Mouse (Mus musculus) hindbrain, embryonic 11.5 days (tissue): ENCODE results near the gene Siae. TPM values are rescaled to one million over a fixed set of nuclear protein-coding genes. Genes with fewer than 3 reads are reported as not detected.

ENCODE experiments used
- ATAC-seq: fragments of 200-750 bp; cut with Nextera tagmentation; 2 replicates; pipeline ENCODE4 v1.8.0; 2017; ENCODE audit warnings: mild to moderate bottlenecking, moderate TSS enrichment, moderate library complexity; ENCODE audit not compliant: low FRiP score
- DNase-seq: peaks from one replicate; pipeline ENCODE4 v3.0.0-alpha.2; 2015; ENCODE audit warnings: low spot score
- H3K27ac ChIP-seq: fragments of 300-500 bp; sonication (generic); 2 replicates; pipeline ENCODE4 v1.5.1; 2014; ENCODE audit warnings: mild to moderate bottlenecking, low read depth, low read length
- H3K27me3 ChIP-seq: fragments of 300-500 bp; sonication (generic); 2 replicates; pipeline ENCODE4 v1.6.1; 2014; ENCODE audit warnings: mild to moderate bottlenecking, low read length, moderate library complexity, mixed read lengths; ENCODE audit not compliant: control insufficient read depth, insufficient read depth
- H3K36me3 ChIP-seq: fragments of 300-500 bp; sonication (generic); 2 replicates; pipeline ENCODE4 v1.6.1; 2014; ENCODE audit warnings: mild to moderate bottlenecking, low read length, moderate library complexity, mixed read lengths; ENCODE audit not compliant: control insufficient read depth, insufficient read depth
- H3K4me1 ChIP-seq: fragments of 300-500 bp; sonication (generic); replicated peaks from 2 replicates; pipeline ENCODE4 v1.6.1; 2014; ENCODE audit warnings: low read length, mixed read lengths; ENCODE audit not compliant: control insufficient read depth, insufficient read depth
- H3K4me2 ChIP-seq: fragments of 300-500 bp; sonication (generic); replicated peaks from 2 replicates; pipeline ENCODE4 v1.6.1; 2014; ENCODE audit warnings: mild to moderate bottlenecking, low read depth, low read length
- H3K4me3 ChIP-seq: fragments of 300-500 bp; sonication (generic); 2 replicates; pipeline ENCODE4 v1.5.1; 2014; ENCODE audit warnings: low read depth, low read length
- H3K9ac ChIP-seq: fragments of 300-500 bp; sonication (generic); 2 replicates; pipeline ENCODE4 v1.6.1; 2014; ENCODE audit warnings: low read depth, low read length
- H3K9me3 ChIP-seq: fragments of 300-500 bp; sonication (generic); 2 replicates; pipeline ENCODE4 v1.6.1; 2016; ENCODE audit warnings: low read length; ENCODE audit not compliant: control insufficient read depth
- WGBS: fragments of 180-500 bp; shearing (Covaris S2); extraction: QIAGEN DNeasy Blood & Tissue Kit; methylation state at CpG from one replicate; pipeline ENCODE4 v1.1.7; 2014; 5-methylcytosine and 5-hydroxymethylcytosine counted together
- polyA plus RNA-seq: library from polyadenylated mRNA; unstranded; fragments of >200 nt; fragmentation: Nextera tagmentation; extraction: Ambion mirVana; gene quantifications from 2 replicates; pipeline ENCODE4 v1.2.1, GENCODE M21; 2014

Siae gene
- polyA plus RNA-seq, 1 experiment from 2014 or later = 7.8 TPM

DNA sequence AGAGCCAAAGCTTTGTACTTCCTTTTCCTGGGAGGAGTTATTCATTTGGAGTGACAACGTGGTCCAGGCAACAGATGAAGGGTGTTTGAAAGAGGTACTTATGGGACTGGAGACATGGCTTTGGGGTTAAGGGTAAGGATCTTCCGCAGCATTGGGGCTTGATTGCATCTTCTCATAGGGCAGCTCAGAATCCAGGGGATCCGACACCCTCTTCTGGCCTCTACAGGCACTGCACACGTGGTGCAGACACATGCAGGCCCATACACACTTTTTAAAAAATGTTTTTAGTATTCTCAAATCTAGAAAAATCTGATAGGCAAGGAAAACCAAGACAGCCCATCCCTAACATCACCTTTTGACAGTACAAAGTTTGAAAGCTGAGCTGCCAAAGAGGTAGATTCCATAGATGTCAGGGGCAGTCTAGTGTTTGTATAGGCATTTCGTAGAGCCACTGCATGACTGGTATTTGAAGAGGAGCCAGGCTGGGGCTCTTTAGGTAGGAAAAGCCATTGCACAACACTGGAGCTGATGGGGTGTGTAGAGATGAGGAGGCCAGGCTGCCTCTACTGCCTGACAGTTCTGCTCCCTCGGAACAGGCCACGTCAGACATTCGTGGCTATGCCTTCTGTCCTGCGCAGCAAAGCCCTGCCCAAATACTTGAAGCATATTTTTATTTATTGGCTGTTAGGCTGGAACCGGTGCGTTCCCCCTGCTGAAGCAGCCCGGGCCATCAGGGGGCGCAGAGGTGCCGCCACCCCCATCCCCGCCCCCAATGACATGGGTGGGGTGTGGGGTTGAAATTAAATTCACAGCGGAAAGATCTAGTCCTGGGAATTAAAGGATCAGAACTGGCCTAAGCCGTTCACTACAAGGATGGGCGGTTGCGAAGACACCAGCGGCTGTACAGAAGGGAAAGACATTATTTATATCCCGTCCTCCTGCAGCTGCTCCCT is 28.8 kb upstream of the Siae start:
- H3K27me3 ChIP-seq = peaks cover 51% of the 10 kb centered on the region
- H3K9me3 ChIP-seq = no peaks in the 10 kb centered on the region; the same call in 1 of the 2 replicates
- DNase-seq (no peak), ATAC-seq (peak; percentile 5; the same call in 1 of the 2 replicates)
- no peak overlapping the region for H3K9ac ChIP-seq
- H3K36me3 ChIP-seq = peaks cover 3% of the 10 kb centered on the region; the same call in 1 of the 2 replicates
- 0 out of 2 replicates have a peak, but pooled peaks cover 3% of the 10 kb centered on the region for H3K4me1 ChIP-seq
- no peak overlapping the region; the same call in 1 of the 2 replicates for H3K27ac ChIP-seq
- H3K4me3 ChIP-seq = no peak overlapping the region
- 19% methylated on average over 21 of the region's 21 CpGs for whole genome bisulfite sequencing
- H3K4me2 ChIP-seq = no peak overlapping the region

DNA sequence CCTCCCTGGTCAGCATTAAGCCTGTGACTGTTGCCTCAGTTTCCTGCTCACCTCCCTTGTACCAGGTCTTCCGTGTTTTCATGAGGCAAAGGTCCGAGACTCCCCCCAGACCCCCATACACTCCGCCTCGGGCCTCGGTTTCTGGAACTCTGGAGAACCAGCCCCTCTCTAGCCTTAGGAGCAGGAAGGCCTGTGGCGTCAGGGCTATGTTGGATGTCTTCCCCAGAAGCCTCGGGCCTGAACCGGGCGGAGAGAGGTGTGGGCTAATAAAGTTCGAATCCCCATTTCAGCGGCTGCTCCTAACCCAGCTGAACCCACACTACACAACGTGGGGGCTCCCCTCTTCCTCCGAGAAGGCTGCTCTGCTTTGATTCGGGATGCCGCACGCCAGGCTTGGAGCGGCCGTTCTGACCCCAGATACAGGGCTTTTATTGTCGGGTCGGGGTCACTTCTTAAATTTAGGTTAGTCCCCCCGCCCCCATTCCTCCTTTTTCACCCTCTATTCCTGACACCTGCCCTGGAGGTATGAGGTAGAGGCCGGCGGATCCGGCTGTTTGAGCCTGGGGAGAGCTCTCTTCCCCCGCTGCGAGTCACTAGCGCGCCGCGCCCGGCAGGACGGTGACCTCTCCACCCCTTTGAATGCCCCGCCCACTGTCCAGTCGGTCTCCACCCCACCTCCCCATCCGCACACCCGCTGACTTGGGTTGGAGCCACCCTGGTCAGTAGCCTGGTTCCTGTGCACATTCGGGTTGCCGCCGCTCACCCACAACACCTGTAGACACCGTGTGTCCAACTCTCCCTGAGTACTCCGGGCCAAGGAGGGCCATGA is 27.9 kb upstream of the Siae start, which contains the start of gene Esam:
Gene Esam (plus strand): TSS at position 683 of the 829 bp plus-strand sequence.
- Histone ChIP-seq H3K9me3 (no peaks in the 10 kb centered on the region; the same call in 1 of the 2 replicates), H3K36me3 (peaks cover 3% of the 10 kb centered on the region; the same call in 1 of the 2 replicates), H3K4me1 (0 out of 2 replicates have a peak, but pooled peaks cover 3% of the 10 kb centered on the region), H3K27ac (peak within 1 kb of the TSS; percentile 3; the same call in 1 of the 2 replicates), H3K9ac (no peak within 1 kb of the TSS), H3K4me3 (0 out of 2 replicates have a peak within 1 kb of the TSS, but pooled peaks have one; percentile 8), H3K4me2 (no peak within 1 kb of the TSS; the same call in 1 of the 2 replicates), H3K27me3 (peaks cover 53% of the 10 kb centered on the region)
- ATAC-seq (peak; percentile 15; the same call in 1 of the 2 replicates), DNase-seq (peak; percentile 45)
- WGBS = under 1% methylated on average over 41 of the region's 41 CpGs

GRCm38 (mm10) chr9:37528225-37528970 is 27.1 kb upstream of the Siae start:
- Histone ChIP-seq H3K4me3 (0 out of 2 replicates have a peak overlapping the region, but pooled peaks have one; percentile 8), H3K4me1 (0 out of 2 replicates have a peak, but pooled peaks cover 3% of the 10 kb centered on the region), H3K36me3 (no peaks in the 10 kb centered on the region), H3K9me3 (no peaks in the 10 kb centered on the region; the same call in 1 of the 2 replicates), H3K27me3 (peaks cover 53% of the 10 kb centered on the region), H3K9ac (no peak overlapping the region), H3K27ac (no peak overlapping the region), H3K4me2 (no peak overlapping the region)
- DNase-seq = peak; percentile 30
- ATAC-seq = no peak
- whole genome bisulfite sequencing = 15% methylated on average over 9 of the region's 9 CpGs

DNA sequence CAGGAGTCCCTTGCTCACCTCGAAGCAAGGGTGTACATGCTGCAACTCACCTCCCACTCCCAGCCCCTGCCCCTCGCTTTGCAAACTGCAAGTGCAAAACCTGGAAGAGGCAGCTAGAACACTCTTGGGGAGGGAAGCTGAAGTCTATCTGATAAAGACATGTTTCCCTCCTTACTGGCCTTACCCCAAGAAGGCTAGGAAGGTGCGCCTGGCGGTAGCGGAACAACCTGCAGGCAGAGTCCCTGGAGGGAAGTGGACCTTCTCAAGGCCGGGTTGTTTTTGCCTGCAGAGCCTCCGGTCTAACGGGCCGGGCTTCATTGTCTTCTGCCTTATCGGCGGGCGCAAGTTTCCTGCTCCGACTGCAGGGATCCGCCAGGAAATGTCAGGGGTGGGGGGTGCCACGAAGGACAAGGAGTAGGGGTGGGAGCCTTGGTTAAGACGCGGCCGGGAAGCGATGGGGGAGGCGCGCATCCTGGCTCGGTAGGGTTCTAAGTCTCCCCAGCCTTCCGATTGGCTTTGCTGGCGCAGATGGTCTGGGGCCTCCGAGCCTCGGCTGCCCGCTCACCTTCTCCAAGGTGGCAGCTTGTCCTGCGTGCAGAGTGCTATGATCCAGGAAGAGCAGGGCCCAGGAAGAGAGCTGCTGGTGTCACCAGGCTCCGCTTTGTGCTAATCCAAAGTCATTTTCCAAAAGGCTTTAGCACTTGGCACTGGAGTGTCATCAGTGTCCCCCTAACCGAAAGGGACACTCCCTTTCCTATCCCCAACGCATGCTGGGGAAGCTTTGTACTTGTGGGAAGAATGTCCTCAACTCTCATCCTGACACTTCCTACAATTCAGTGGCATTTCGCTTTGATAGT is 25.2 kb upstream of the Siae start:
- Histone ChIP-seq H3K36me3 (no peaks in the 10 kb centered on the region), H3K27ac (0 out of 2 replicates have a peak overlapping the region, but pooled peaks have one; percentile 17), H3K9ac (no peak overlapping the region), H3K4me1 (0 out of 2 replicates have a peak, but pooled peaks cover 3% of the 10 kb centered on the region), H3K27me3 (peaks cover 53% of the 10 kb centered on the region), H3K4me3 (peak overlapping the region; percentile 10), H3K4me2 (peak overlapping the region; percentile 41), H3K9me3 (no peaks in the 10 kb centered on the region; the same call in 1 of the 2 replicates)
- DNase-seq = peak; percentile 52
- WGBS = under 1% methylated on average over 32 of the region's 32 CpGs
- peak; percentile 33; the same call in 1 of the 2 replicates for ATAC-seq

DNA sequence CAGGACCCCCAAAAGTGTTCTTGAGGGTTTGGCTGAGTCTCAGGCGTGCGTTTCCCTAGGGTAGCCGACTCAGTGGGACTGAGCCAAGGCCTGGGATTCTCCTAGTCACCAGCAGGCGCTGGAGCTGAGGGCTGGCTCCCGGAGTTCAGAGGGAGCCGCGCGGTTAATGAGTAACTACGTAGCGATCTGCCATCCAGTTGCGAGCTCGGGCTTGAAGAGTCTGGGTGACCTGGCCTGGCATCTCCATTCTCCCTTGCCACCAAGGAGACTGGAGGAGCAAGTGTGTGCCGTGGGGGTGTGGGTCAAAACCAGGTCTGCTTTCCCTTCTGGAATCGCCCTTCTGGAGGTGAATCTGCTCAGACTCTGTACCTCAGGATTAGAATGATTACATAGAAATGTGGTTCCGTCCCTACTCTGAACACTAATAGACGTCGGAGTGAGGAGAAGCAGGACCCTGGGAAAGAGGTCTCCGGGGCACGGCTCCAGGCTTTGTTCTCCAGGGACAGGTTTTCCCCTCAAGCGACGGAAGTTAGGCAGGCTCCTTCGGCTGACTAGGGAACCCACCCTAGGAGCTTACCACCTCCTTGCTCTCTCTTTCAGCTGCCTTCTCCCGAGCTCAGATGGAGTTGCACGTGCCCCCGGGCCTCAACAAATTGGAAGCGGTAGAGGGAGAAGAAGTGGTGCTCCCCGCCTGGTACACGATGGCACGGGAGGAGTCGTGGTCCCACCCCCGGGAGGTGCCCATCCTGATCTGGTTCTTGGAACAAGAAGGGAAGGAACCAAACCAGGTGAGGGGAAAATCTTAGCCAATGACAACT is 24.4 kb upstream of the Siae start:
- WGBS = 2% methylated on average over 31 of the region's 31 CpGs
- DNase-seq = peak; percentile 74
- no peak overlapping the region for H3K27ac ChIP-seq

DNA sequence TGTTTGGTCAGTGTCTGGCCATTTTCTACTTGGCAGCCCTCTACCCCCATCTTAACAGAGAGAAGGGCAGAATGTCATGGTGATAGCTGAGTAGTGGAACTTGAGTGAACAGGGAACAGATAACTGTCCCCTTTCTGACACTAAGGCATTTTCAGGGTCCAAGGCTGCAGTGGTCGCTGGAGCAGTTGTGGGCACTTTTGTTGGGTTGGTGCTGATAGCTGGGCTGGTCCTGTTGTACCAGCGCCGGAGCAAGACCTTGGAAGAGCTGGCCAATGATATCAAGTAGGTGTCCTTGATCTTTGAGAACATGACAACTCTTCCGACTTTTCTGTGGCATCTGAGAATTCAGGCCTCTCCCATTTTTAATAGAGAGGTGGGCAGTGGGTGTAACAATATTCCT is 18.6 kb upstream of the Siae start:
- H3K27ac ChIP-seq = no peak overlapping the region
- no peaks in the 10 kb centered on the region for H3K36me3 ChIP-seq
- no peaks in the 10 kb centered on the region for H3K9me3 ChIP-seq
- H3K4me1 ChIP-seq = no peaks in the 10 kb centered on the region
- DNase-seq = no peak
- no peak overlapping the region for H3K4me2 ChIP-seq
- ATAC-seq = no peak
- 74% methylated on average over 4 of the region's 4 CpGs for WGBS
- H3K27me3 ChIP-seq = peaks cover 3% of the 10 kb centered on the region; the same call in 1 of the 2 replicates
- H3K4me3 ChIP-seq = no peak overlapping the region
- H3K9ac ChIP-seq = no peak overlapping the region

More for the DNA sequence above, 24.4 kb upstream of the Siae start:
- peak overlapping the region; percentile 41 for H3K4me2 ChIP-seq
- H3K36me3 ChIP-seq = no peaks in the 10 kb centered on the region
- peak overlapping the region; percentile 10 for H3K4me3 ChIP-seq
- ATAC-seq = peak; percentile 65
- peaks cover 51% of the 10 kb centered on the region for H3K27me3 ChIP-seq
- H3K4me1 ChIP-seq = 0 out of 2 replicates have a peak, but pooled peaks cover 3% of the 10 kb centered on the region
- H3K9ac ChIP-seq = peak overlapping the region; percentile 11; the same call in 1 of the 2 replicates
- no peaks in the 10 kb centered on the region; the same call in 1 of the 2 replicates for H3K9me3 ChIP-seq
